Mouse (Mus musculus): ENCODE results near the gene Trcg1.

- TF ChIP-seq CTCF (IDR thresholded peaks at IDR 0.05; ENCODE audit: extremely low read depth, insufficient read depth, low read length) (no peak), POLR2A (IDR thresholded peaks at IDR 0.05; ENCODE audit: extremely low read depth, insufficient read depth, low read length) (no peak)
Measured at GRCm38 (mm10) chr9:57232341-57232940, 3.9 kb upstream of the Trcg1 start.

Data from cortical plate, adult 2 months (tissue).